Mouse (Mus musculus) midbrain, postnatal 0 days (tissue): ENCODE results near the gene Slc6a11. TPM values are rescaled to one million over a fixed set of nuclear protein-coding genes. Genes with fewer than 3 reads are reported as not detected.

Experiments used
- ATAC-seq: fragments of 200-750 bp; cut with Nextera tagmentation; 2 replicates; pipeline ENCODE4 v1.8.0; 2017; ENCODE audit warnings: moderate number of reproducible peaks, mild to moderate bottlenecking, moderate TSS enrichment, moderate library complexity; ENCODE audit not compliant: low FRiP score
- DNase-seq: peaks from one replicate; pipeline ENCODE4 v3.0.0-alpha.2; 2015; ENCODE audit warnings: low spot score
- H3K27ac ChIP-seq: fragments of 300-500 bp; sonication (generic); 2 replicates; pipeline ENCODE4 v1.5.1; 2014; ENCODE audit warnings: low read depth, mild to moderate bottlenecking, low read length, mixed read lengths
- H3K27me3 ChIP-seq: fragments of 300-500 bp; sonication (generic); 2 replicates; pipeline ENCODE4 v1.6.1; 2014; ENCODE audit warnings: low read length, control low read depth, mixed read lengths; ENCODE audit not compliant: insufficient read depth
- H3K36me3 ChIP-seq: fragments of 300-500 bp; sonication (generic); 2 replicates; pipeline ENCODE4 v1.6.1; 2014; ENCODE audit warnings: low read length, control low read depth, mixed read lengths; ENCODE audit not compliant: insufficient read depth
- H3K4me1 ChIP-seq: fragments of 300-500 bp; sonication (generic); 2 replicates; pipeline ENCODE4 v1.6.1; 2014; ENCODE audit warnings: mild to moderate bottlenecking, control low read depth, antibody characterized with exemption, low read length, mixed read lengths; ENCODE audit not compliant: insufficient read depth
- H3K4me2 ChIP-seq: fragments of 300-500 bp; sonication (generic); 2 replicates; pipeline ENCODE4 v1.6.1; 2014; ENCODE audit warnings: low read depth, mild to moderate bottlenecking, low read length, mixed read lengths; ENCODE audit not compliant: poor library complexity, severe bottlenecking
- H3K4me3 ChIP-seq: fragments of 300-500 bp; sonication (generic); 2 replicates; pipeline ENCODE4 v1.5.1; 2014; ENCODE audit warnings: low read depth, mild to moderate bottlenecking, low read length, moderate library complexity
- H3K9ac ChIP-seq: fragments of 300-500 bp; sonication (generic); replicated peaks from 2 replicates; pipeline ENCODE4 v1.6.1; 2014; ENCODE audit warnings: mild to moderate bottlenecking, low read length, moderate library complexity, mixed read lengths; ENCODE audit not compliant: poor library complexity, severe bottlenecking
- H3K9me3 ChIP-seq: fragments of 300-500 bp; sonication (generic); 2 replicates; pipeline ENCODE4 v1.6.1; 2016; ENCODE audit warnings: low read length, control low read depth
- CTCF ChIP-seq: IDR thresholded peaks from 2 replicates; pipeline ENCODE4 v1.5.1; 2016; ENCODE audit warnings: antibody characterized with exemption, mild to moderate bottlenecking
- WGBS: fragments of 180-500 bp; shearing (Covaris S2); extraction: QIAGEN DNeasy Blood & Tissue Kit; methylation state at CpG from one replicate; pipeline ENCODE4 v1.1.7; 2014; 5-methylcytosine and 5-hydroxymethylcytosine counted together
- polyA plus RNA-seq: library from polyadenylated mRNA; unstranded; fragments of >200 nt; fragmentation: Nextera tagmentation; extraction: Ambion mirVana; gene quantifications from 2 replicates; pipeline ENCODE4 v1.2.1, GENCODE M21; 2015
- total RNA-seq: library from RNA; depleted of rRNA; stranded (reverse); fragments of >200 nt; gene quantifications from 2 replicates; pipeline ENCODE4 v1.2.3, GENCODE M21; 2014

The Slc6a11 gene
- total and polyA plus RNA-seq, 2 experiments from 2014 or later = 109 to 233 TPM

DNA sequence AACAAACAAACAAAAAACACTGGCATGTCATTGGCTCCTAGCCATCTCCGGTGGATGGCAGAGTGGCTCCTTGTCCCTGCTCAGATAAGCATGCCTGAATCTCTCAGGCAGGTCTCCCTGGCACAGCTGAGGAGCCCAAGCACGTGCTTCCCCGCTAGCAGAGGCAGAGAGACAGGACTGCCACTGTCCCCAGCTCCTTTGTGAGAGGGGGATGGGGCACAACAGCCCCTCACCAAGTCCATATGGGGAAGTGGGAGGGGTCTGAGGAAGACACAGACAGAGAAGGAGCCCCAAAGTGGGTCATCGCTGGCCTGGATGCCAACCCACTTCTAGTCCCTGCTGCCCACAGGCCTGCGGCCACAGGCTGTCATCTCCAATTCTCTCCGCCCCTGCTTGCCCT is 130.6 kb downstream of the Slc6a11 start:
- H3K9ac ChIP-seq = no peak overlapping the region
- no peaks in the 10 kb centered on the region for H3K27me3 ChIP-seq
- no peaks in the 10 kb centered on the region for H3K9me3 ChIP-seq
- H3K36me3 ChIP-seq = no peaks in the 10 kb centered on the region
- DNase-seq = peak; percentile 82
- H3K4me3 ChIP-seq = no peak overlapping the region
- H3K4me1 ChIP-seq = peaks cover 35% of the 10 kb centered on the region
- no peak overlapping the region for H3K27ac ChIP-seq
- 33% methylated on average over 5 of the region's 6 CpGs for WGBS
- no peak for TF ChIP-seq CTCF
- ATAC-seq = peak; percentile 64
- no peak overlapping the region for H3K4me2 ChIP-seq

GRCm38 (mm10) chr6:114264010-114264409 is 133.0 kb downstream of the Slc6a11 start:
- H3K9ac ChIP-seq = no peak overlapping the region
- WGBS = 61% methylated on average over 3 of the region's 3 CpGs
- H3K9me3 ChIP-seq = no peaks in the 10 kb centered on the region

GRCm38 (mm10) chr6:114264426-114264825 is 133.4 kb downstream of the Slc6a11 start:
- H3K4me2 ChIP-seq = no peak overlapping the region
- H3K27ac ChIP-seq = no peak overlapping the region
- no peaks in the 10 kb centered on the region for H3K36me3 ChIP-seq
- TF ChIP-seq CTCF = no peak
- peaks cover 15% of the 10 kb centered on the region; the same call in 1 of the 2 replicates for H3K4me1 ChIP-seq
- 45% methylated on average over 5 of the region's 5 CpGs for WGBS
- H3K27me3 ChIP-seq = no peaks in the 10 kb centered on the region
- H3K4me3 ChIP-seq = no peak overlapping the region
- no peak overlapping the region for H3K9ac ChIP-seq
- H3K9me3 ChIP-seq = no peaks in the 10 kb centered on the region
- ATAC-seq (no peak), DNase-seq (no peak)

More at GRCm38 (mm10) chr6:114264010-114264409, 133.0 kb downstream of the Slc6a11 start:
- Histone ChIP-seq H3K27ac (no peak overlapping the region), H3K36me3 (no peaks in the 10 kb centered on the region), H3K4me1 (peaks cover 19% of the 10 kb centered on the region), H3K4me3 (no peak overlapping the region), H3K4me2 (no peak overlapping the region), H3K27me3 (no peaks in the 10 kb centered on the region)
- ATAC-seq (no peak), DNase-seq (no peak)
- TF ChIP-seq CTCF = no peak

GRCm38 (mm10) chr6:114266273-114266672 is 135.2 kb downstream of the Slc6a11 start:
- no peaks in the 10 kb centered on the region for H3K36me3 ChIP-seq
- 0 out of 2 replicates have a peak overlapping the region, but pooled peaks have one; percentile 26 for H3K27ac ChIP-seq
- DNase-seq = no peak
- H3K4me3 ChIP-seq = no peak overlapping the region
- H3K9ac ChIP-seq = no peak overlapping the region
- no peaks in the 10 kb centered on the region for H3K27me3 ChIP-seq
- H3K4me1 ChIP-seq = 0 out of 2 replicates have a peak, but pooled peaks cover 13% of the 10 kb centered on the region
- H3K4me2 ChIP-seq = no peak overlapping the region
- no peak for ATAC-seq
- no peaks in the 10 kb centered on the region for H3K9me3 ChIP-seq
- TF ChIP-seq CTCF = no peak

GRCm38 (mm10) chr6:114267979-114268378 is 136.9 kb downstream of the Slc6a11 start:
- Histone ChIP-seq H3K9ac (no peak overlapping the region), H3K4me3 (no peak overlapping the region), H3K4me2 (no peak overlapping the region), H3K36me3 (no peaks in the 10 kb centered on the region), H3K27me3 (0 out of 2 replicates have a peak, but pooled peaks cover 3% of the 10 kb centered on the region), H3K9me3 (no peaks in the 10 kb centered on the region), H3K4me1 (0 out of 2 replicates have a peak, but pooled peaks cover 9% of the 10 kb centered on the region), H3K27ac (no peak overlapping the region)
- WGBS = 42% methylated on average over 4 of the region's 4 CpGs
- DNase-seq = no peak
- no peak for TF ChIP-seq CTCF
- ATAC-seq = no peak

GRCm38 (mm10) chr6:114269589-114269988 is 138.5 kb downstream of the Slc6a11 start:
- H3K36me3 ChIP-seq = no peaks in the 10 kb centered on the region
- H3K4me2 ChIP-seq = no peak overlapping the region
- no peak overlapping the region for H3K27ac ChIP-seq
- no peak overlapping the region for H3K4me3 ChIP-seq
- 0 out of 2 replicates have a peak, but pooled peaks cover 3% of the 10 kb centered on the region for H3K27me3 ChIP-seq
- DNase-seq (no peak), ATAC-seq (no peak)
- no peaks in the 10 kb centered on the region for H3K9me3 ChIP-seq
- H3K4me1 ChIP-seq = peaks cover 10% of the 10 kb centered on the region
- no peak for TF ChIP-seq CTCF
- H3K9ac ChIP-seq = no peak overlapping the region
- 85% methylated on average over 2 of the region's 2 CpGs for WGBS
